Mouse (Mus musculus) small intestine, adult 2 months (tissue): ENCODE results near the gene Cog4.

ENCODE experiments used
- CTCF ChIP-seq: fragments of 200-500 bp; IDR thresholded peaks from 2 replicates; pipeline ENCODE4 v1.5.1; 2012; ENCODE audit warnings: low read depth, mild to moderate bottlenecking, control low read depth, inconsistent platforms, low read length, moderate library complexity, mixed read lengths; ENCODE audit not compliant: insufficient replicate concordance, insufficient read length; ENCODE audit errors: extremely low read depth
- POLR2A ChIP-seq: fragments of 200-500 bp; IDR thresholded peaks from 2 replicates; pipeline ENCODE4 v1.6.1; 2012; ENCODE audit warnings: low read depth, mild to moderate bottlenecking, control low read depth, inconsistent platforms, low read length, moderate library complexity

DNA sequence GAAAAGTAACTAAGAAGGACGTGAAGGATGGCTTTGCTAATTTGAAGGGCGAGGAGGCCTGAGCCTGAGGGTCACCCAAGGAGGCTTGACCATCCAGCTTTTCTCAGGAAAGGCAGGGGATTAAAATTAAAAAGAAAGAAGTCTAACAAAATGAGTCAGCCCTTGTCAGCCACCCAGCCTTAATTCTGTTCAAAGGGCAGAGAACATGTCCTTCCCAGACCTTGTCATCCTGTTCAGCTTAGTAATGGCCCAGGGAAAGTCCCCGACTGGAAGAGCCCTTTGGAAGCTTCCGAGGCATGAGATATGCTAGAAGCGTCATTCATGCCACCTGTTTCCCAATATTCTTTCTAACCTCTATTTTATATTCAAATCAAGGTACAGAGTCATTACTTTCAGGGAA is 43.4 kb upstream of the Cog4 start:
- TF ChIP-seq CTCF (no peak), POLR2A (no peak)
